Mouse (Mus musculus): ENCODE measurements at regions not wholly inside any gene's neighbourhood (a gene's known extent, or its start where the extent isn't known, plus 50 kb on each side); places are given as distances from the start of the nearest gene placed in this dataset.

DNA sequence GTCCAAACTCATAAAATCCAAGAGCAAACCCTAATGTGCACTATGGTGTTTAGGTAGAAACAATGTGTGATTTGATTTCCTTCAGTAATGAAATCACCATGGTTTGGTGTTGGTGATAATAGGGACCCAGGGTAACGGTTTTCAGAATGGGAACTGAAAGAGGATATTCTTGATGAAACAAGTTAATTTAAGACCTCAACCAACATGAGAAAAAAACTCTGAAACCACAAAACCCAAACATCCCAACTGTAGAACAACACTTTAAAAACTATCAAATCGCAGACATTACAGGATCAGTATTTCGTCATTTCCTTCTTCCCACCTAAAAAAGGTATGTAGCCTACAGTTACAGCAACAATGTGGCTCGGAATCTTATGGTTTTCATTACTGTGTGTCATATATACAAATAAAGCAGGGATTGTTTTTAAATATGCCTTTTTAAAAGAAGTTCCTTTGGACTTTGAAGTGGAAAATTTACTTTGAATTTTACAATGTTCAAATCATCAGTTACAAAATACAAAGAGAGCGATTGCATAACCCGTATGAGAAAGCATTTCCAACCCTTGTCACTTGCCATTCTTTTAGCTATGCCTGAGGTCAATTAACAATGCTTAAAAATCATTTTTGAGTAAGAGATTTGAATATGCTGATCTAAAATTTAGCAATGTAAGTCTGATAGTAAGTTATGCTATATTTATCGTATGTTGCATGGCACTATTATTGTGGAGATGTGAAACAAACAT, 76.6 kb upstream of the Itga1 start:
- TF ChIP-seq POLR2A (IDR thresholded peaks at IDR 0.05; ENCODE audit: low read depth, low read length) (no peak), CTCF (IDR thresholded peaks at IDR 0.05; ENCODE audit: extremely low read depth, insufficient read length, insufficient replicate concordance, low read depth, low read length) (no peak)
